In genomic region chr5:129908242-129908965, GRCm38 (mm10) we compare ENCODE assay signal across 8 mouse cellular contexts. TPM values are rescaled to one million over a fixed set of nuclear protein-coding genes. Genes with fewer than 3 reads are reported as not detected.
DNase-seq lines count a peak whose midpoint lies in the region; ATAC-seq lines count a peak whose summit lies in the region.

TSS of gene Nupr1l (plus strand) at chr5:129908540.

- H3K4me2 ChIP-seq in embryonic facial prominence, embryonic 13.5 days = peak within 1 kb of the TSS; percentile 82
- H3K4me2 ChIP-seq in midbrain, embryonic 12.5 days (replicated peaks) = peak within 1 kb of the TSS; percentile 83

- no peaks in the 10 kb centered on the region for H3K9me3 ChIP-seq in embryonic facial prominence, embryonic 13.5 days
- no peaks in the 10 kb centered on the region for H3K9me3 ChIP-seq in limb, embryonic 10.5 days (replicated peaks)
- no peaks in the 10 kb centered on the region for H3K9me3 ChIP-seq in midbrain, embryonic 12.5 days

- peak within 1 kb of the TSS; percentile 78 for H3K4me3 ChIP-seq in embryonic facial prominence, embryonic 13.5 days
- peak within 1 kb of the TSS; percentile 65 for H3K4me3 ChIP-seq in limb, embryonic 10.5 days
- peak within 1 kb of the TSS; percentile 71 for H3K4me3 ChIP-seq in midbrain, embryonic 12.5 days

- H3K27me3 ChIP-seq in embryonic facial prominence, embryonic 13.5 days = no peaks in the 10 kb centered on the region
- H3K27me3 ChIP-seq in limb, embryonic 10.5 days (ENCODE audit: low read depth, poor library complexity, severe bottlenecking) = peaks cover 8% of the 10 kb centered on the region; the same call in 1 of the 2 replicates
- H3K27me3 ChIP-seq in midbrain, embryonic 12.5 days = peaks cover 7% of the 10 kb centered on the region; the same call in 1 of the 2 replicates

- peaks cover 5% of the 10 kb centered on the region; the same call in 1 of the 2 replicates for H3K4me1 ChIP-seq in embryonic facial prominence, embryonic 13.5 days
- peaks cover 9% of the 10 kb centered on the region for H3K4me1 ChIP-seq in limb, embryonic 10.5 days
- H3K4me1 ChIP-seq in midbrain, embryonic 12.5 days = peaks cover 8% of the 10 kb centered on the region; the same call in 1 of the 2 replicates

- H3K36me3 ChIP-seq in embryonic facial prominence, embryonic 13.5 days = 0 out of 2 replicates have a peak, but pooled peaks cover 4% of the 10 kb centered on the region
- H3K36me3 ChIP-seq in limb, embryonic 10.5 days = peaks cover 11% of the 10 kb centered on the region
- H3K36me3 ChIP-seq in midbrain, embryonic 12.5 days = no peaks in the 10 kb centered on the region

- H3K27ac ChIP-seq in embryonic facial prominence, embryonic 13.5 days = peak within 1 kb of the TSS; percentile 89
- H3K27ac ChIP-seq in limb, embryonic 10.5 days = peak within 1 kb of the TSS; percentile 89
- peak within 1 kb of the TSS; percentile 96 for H3K27ac ChIP-seq in midbrain, embryonic 12.5 days (replicated peaks)

- peak; percentile 93 for DNase-seq in 3134 (ENCODE audit: extremely low read depth, insufficient read length, low spot score)
- peak; percentile 74 to 83 for DNase-seq in adrenal gland, postnatal 4 days (ENCODE audit: low spot score in 2 of 2)
- peak; percentile 92 to 94 for DNase-seq in heart, adult 18-20 months
- DNase-seq in kidney, adult 18-20 months = peak; percentile 93
- peak; percentile 96 for DNase-seq in limb, embryonic 10.5 days (ENCODE audit: low spot score)
- peak; percentile 63 for DNase-seq in skeletal muscle tissue, adult 2 months (ENCODE audit: low read depth, low spot score)

- peak within 1 kb of the TSS; percentile 89 for H3K9ac ChIP-seq in embryonic facial prominence, embryonic 13.5 days
- H3K9ac ChIP-seq in midbrain, embryonic 12.5 days (replicated peaks) = peak within 1 kb of the TSS; percentile 84

- ATAC-seq in embryonic facial prominence, embryonic 13.5 days (ENCODE audit: insufficient number of reproducible peaks, insufficient read depth, low FRiP score, low TSS enrichment, low read depth) = peak; percentile 93
- peak; percentile 98 for ATAC-seq in midbrain, embryonic 12.5 days (ENCODE audit: low FRiP score, low read depth)

- WGBS in embryonic facial prominence, embryonic 13.5 days = under 1% methylated on average over 62 of the region's 63 CpGs
- under 1% methylated on average over 63 of the region's 63 CpGs for WGBS in limb, embryonic 10.5 days
- under 1% methylated on average over 63 of the region's 63 CpGs for WGBS in midbrain, embryonic 12.5 days

RNA-seq across cellular contexts. Expression of gene Nupr1l, which starts in this region (rescaled TPM):
- 1 to 10 TPM; 4.8 to 5.5 TPM for total RNA-seq in adrenal gland, postnatal 4 days (2021)
- polyA plus RNA-seq in embryonic facial prominence, embryonic 13.5 days (2015; fragmentation: Nextera tagmentation; extraction: Ambion mirVana) = 5.6 and 8.1 TPM in 2 replicates
- total RNA-seq in heart, adult 18-20 months (2021) = 1 to 10 TPM in 1 of 2 experiments, under 1 TPM in 1; 0.45 to 1.1 TPM
- 2.7 and 4.5 TPM in 2 replicates for polyA plus RNA-seq in limb, embryonic 10.5 days (2016; fragmentation: Nextera tagmentation; extraction: Ambion mirVana)
- 6.2 and 9.8 TPM in 2 replicates for polyA plus RNA-seq in midbrain, embryonic 12.5 days (2016; fragmentation: Nextera tagmentation; extraction: Ambion mirVana)

Comparison
In these comparisons a context has a peak if more than half of its experiments do, and no peak if none do; other contexts are left out.
1. Peak in every context shown above with its lines: DNase-seq, ATAC-seq, H3K4me3 ChIP-seq and H3K27ac ChIP-seq.